Mouse (Mus musculus) heart, embryonic 10.5 days (tissue): ENCODE measurements around the gene Synpo2l. TPM values are rescaled to one million over a fixed set of nuclear protein-coding genes. Genes with fewer than 3 reads are reported as not detected.

Experiments used
- microRNA-seq: library from miRNA; unstranded; fragments of <30 nt; microRNA quantifications from one replicate; pipeline ENCODE4, GENCODE M21; 2017
- polyA plus RNA-seq: library from polyadenylated mRNA; unstranded; fragments of >200 nt; fragmentation: Nextera tagmentation; extraction: Ambion mirVana; gene quantifications from 2 replicates; pipeline ENCODE4 v1.2.1, GENCODE M21; 2016

Synpo2l gene
- polyA plus RNA-seq, 1 experiment from 2014 or later, result 87.0 TPM

Small RNAs within 50 kb of the gene (microRNA-seq; reads per million reads assigned to microRNA genes)
- 2.3 reads per million for gene Mir6946

Other genes starting within 250 kb of the Synpo2l start
- gene Cfap70, start 216.1 kb downstream of the Synpo2l start, polyA plus RNA-seq, result 0.15 and 0.39 TPM in 2 replicates
- 36.6 and 38.5 TPM in 2 replicates for gene Anxa7, start 188.2 kb downstream of the Synpo2l start, polyA plus RNA-seq
- gene Mss51, start 171.5 kb downstream of the Synpo2l start, polyA plus RNA-seq, result 0.64 and 0.65 TPM in 2 replicates
- gene Ppp3cb, start 121.8 kb downstream of the Synpo2l start, polyA plus RNA-seq, result 36.2 and 37.8 TPM in 2 replicates
- gene Usp54, start 27.3 kb downstream of the Synpo2l start, polyA plus RNA-seq, result 7.3 and 7.5 TPM in 2 replicates
- gene Myoz1, start 11.8 kb downstream of the Synpo2l start, polyA plus RNA-seq, result 22.8 and 30.3 TPM in 2 replicates
- 101 and 113 TPM in 2 replicates for gene Sec24c, start 6.0 kb upstream of the Synpo2l start, polyA plus RNA-seq
- gene Fut11, start 26.6 kb upstream of the Synpo2l start, polyA plus RNA-seq, result 18.4 and 19.5 TPM in 2 replicates
- gene Chchd1, start 34.7 kb upstream of the Synpo2l start, polyA plus RNA-seq, result 224 and 232 TPM in 2 replicates
- 25.9 and 33.1 TPM in 2 replicates for gene Zswim8, start 39.2 kb upstream of the Synpo2l start, polyA plus RNA-seq
- 17.5 and 19.7 TPM in 2 replicates for gene Ndst2, start 66.2 kb upstream of the Synpo2l start, polyA plus RNA-seq
- gene Camk2g, start 125.7 kb upstream of the Synpo2l start, polyA plus RNA-seq, result 60.6 and 65.3 TPM in 2 replicates
- 0.23 and 0.30 TPM in 2 replicates for gene Plau, start 168.3 kb upstream of the Synpo2l start, polyA plus RNA-seq